ENCODE assay signal across 21 mouse cellular contexts in the genomic region with DNA sequence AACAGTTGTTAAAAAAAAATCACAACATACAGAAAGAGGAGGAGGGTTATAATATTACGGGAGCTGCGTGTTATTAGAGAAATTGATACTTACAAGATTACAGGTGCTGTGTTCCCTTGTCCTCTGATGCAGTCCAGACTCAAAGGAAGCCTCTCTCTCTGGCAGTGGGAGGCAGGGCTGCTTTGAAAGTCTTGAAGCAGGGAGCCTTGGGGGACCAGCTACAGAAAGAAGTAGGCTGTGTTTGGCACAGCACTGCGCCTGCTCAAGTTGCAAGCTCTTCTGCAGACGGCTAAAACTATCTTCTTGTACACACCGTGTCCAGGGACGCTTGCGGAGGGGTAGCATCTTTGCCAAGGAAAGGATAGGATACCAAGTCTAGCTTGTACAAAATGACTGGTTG. TPM values are rescaled to one million over a fixed set of nuclear protein-coding genes. Genes with fewer than 3 reads are reported as not detected.
A peak's percentile ranks its signal among the peaks of the same experiment; 100 is the strongest.
DNase-seq lines count a peak whose midpoint lies in the region; ATAC-seq and TF ChIP-seq lines count a peak whose summit lies in the region.
"Had no signal": no experiment of that assay in that cellular context is flagged by ENCODE, and none has a peak within 500 bp of the region (broad histone marks: within the 10 kb centered on the region; RNA-seq: fewer than 3 reads in every experiment).

No protein-coding gene starts in this region.

- H3K27ac ChIP-seq in hindbrain, postnatal 0 days, result no peak overlapping the region
- H3K27ac ChIP-seq in hindbrain, embryonic 11.5 days (ENCODE audit: low read depth, low read length), result no peak overlapping the region
- no peak overlapping the region for H3K27ac ChIP-seq in liver, embryonic 11.5 days (ENCODE audit: low read depth, low read length)
- H3K27ac ChIP-seq: forebrain, embryonic 10.5 days; hindbrain, embryonic 14.5 days; liver, embryonic 14.5 days; midbrain, embryonic 15.5 days; neural tube, embryonic 13.5 days; stomach, embryonic 15.5 days had no signal

- WGBS in hindbrain, postnatal 0 days, result 67% methylated on average over 7 of the region's 7 CpGs
- 74% methylated on average over 7 of the region's 7 CpGs for WGBS in hindbrain, embryonic 11.5 days
- 82% methylated on average over 7 of the region's 7 CpGs for WGBS in liver, embryonic 11.5 days

- intact Hi-C loops in left cerebral cortex, postnatal 25 days (cut with DNase I), result no loop called here

- no peaks in the 10 kb centered on the region for H3K9me3 ChIP-seq in hindbrain, postnatal 0 days (ENCODE audit: low read length)
- H3K9me3 ChIP-seq in hindbrain, embryonic 11.5 days (ENCODE audit: control insufficient read depth, low read length), result no peaks in the 10 kb centered on the region
- H3K9me3 ChIP-seq in liver, embryonic 11.5 days (ENCODE audit: control insufficient read depth, low read length), result no peaks in the 10 kb centered on the region
- H3K9me3 ChIP-seq: forebrain, embryonic 10.5 days; midbrain, embryonic 15.5 days; neural tube, embryonic 13.5 days; stomach, embryonic 15.5 days had no signal

- no peaks in the 10 kb centered on the region for H3K4me1 ChIP-seq in hindbrain, postnatal 0 days (ENCODE audit: insufficient read depth, low read length)
- no peaks in the 10 kb centered on the region for H3K4me1 ChIP-seq in hindbrain, embryonic 11.5 days (replicated peaks; ENCODE audit: control insufficient read depth, insufficient read depth, low read length)
- no peaks in the 10 kb centered on the region for H3K4me1 ChIP-seq in liver, embryonic 11.5 days (replicated peaks; ENCODE audit: control insufficient read depth, insufficient read depth, low read length)
- H3K4me1 ChIP-seq: stomach, embryonic 15.5 days had no signal

- no peak overlapping the region for H3K9ac ChIP-seq in hindbrain, postnatal 0 days (replicated peaks; ENCODE audit: low read length)
- no peak overlapping the region for H3K9ac ChIP-seq in hindbrain, embryonic 11.5 days (ENCODE audit: low read depth, low read length)
- H3K9ac ChIP-seq in liver, embryonic 11.5 days (ENCODE audit: low read depth, low read length), result no peak overlapping the region
- H3K9ac ChIP-seq: hindbrain, embryonic 14.5 days; liver, embryonic 14.5 days; midbrain, embryonic 15.5 days; neural tube, embryonic 13.5 days; stomach, embryonic 15.5 days had no signal

- TF ChIP-seq CTCF in hindbrain, postnatal 0 days (IDR thresholded peaks at IDR 0.05; ENCODE audit: low read depth), result no peak

- peak; percentile 21 for DNase-seq in hindbrain, postnatal 0 days (ENCODE audit: low spot score)
- no peak for DNase-seq in hindbrain, embryonic 11.5 days (ENCODE audit: low spot score)
- peak; percentile 35 for DNase-seq in retina, postnatal 1 day
- no peak for DNase-seq in retina, embryonic 14.5 days (ENCODE audit: low spot score)
- peak; percentile 37 to 81 for DNase-seq in left cerebral cortex, postnatal 25 days (ENCODE audit: low spot score in 2 of 2)
- DNase-seq in liver, embryonic 11.5 days (ENCODE audit: low spot score), result no peak
- DNase-seq in lung, adult 18-20 months, result no peak
- DNase-seq in thymus, postnatal 36 days, result no peak
- DNase-seq: adrenal gland, postnatal 14 days; B cell, adult 2 months; cerebellum, adult 11 months; gastrocnemius, postnatal 25 days; kidney, postnatal 14 days; lung, postnatal 36 days had no signal

- no peak for ATAC-seq in hindbrain, postnatal 0 days
- ATAC-seq in hindbrain, embryonic 11.5 days (ENCODE audit: low FRiP score), result no peak
- no peak for ATAC-seq in liver, embryonic 11.5 days (replicated peaks; ENCODE audit: low FRiP score)
- ATAC-seq: midbrain, embryonic 15.5 days had no signal

- no peak overlapping the region for H3K4me2 ChIP-seq in hindbrain, postnatal 0 days (ENCODE audit: low read depth, low read length)
- H3K4me2 ChIP-seq in hindbrain, embryonic 11.5 days (replicated peaks; ENCODE audit: low read depth, low read length), result no peak overlapping the region
- H3K4me2 ChIP-seq in liver, embryonic 11.5 days, result no peak overlapping the region
- H3K4me2 ChIP-seq: hindbrain, embryonic 14.5 days; midbrain, embryonic 15.5 days; neural tube, embryonic 13.5 days; stomach, embryonic 15.5 days had no signal

- H3K27me3 ChIP-seq in hindbrain, postnatal 0 days (ENCODE audit: insufficient read depth, low read length), result no peaks in the 10 kb centered on the region
- no peaks in the 10 kb centered on the region for H3K27me3 ChIP-seq in hindbrain, embryonic 11.5 days (ENCODE audit: control insufficient read depth, insufficient read depth, low read length)
- H3K27me3 ChIP-seq in liver, embryonic 11.5 days (replicated peaks; ENCODE audit: control insufficient read depth, insufficient read depth, low read length), result no peaks in the 10 kb centered on the region
- H3K27me3 ChIP-seq: midbrain, embryonic 15.5 days; neural tube, embryonic 13.5 days; stomach, embryonic 15.5 days had no signal

- no peaks in the 10 kb centered on the region for H3K36me3 ChIP-seq in hindbrain, postnatal 0 days (ENCODE audit: insufficient read depth, low read length)
- H3K36me3 ChIP-seq in hindbrain, embryonic 11.5 days (ENCODE audit: control insufficient read depth, insufficient read depth, low read length), result no peaks in the 10 kb centered on the region
- no peaks in the 10 kb centered on the region for H3K36me3 ChIP-seq in liver, embryonic 11.5 days (ENCODE audit: control insufficient read depth, insufficient read depth, low read length)
- H3K36me3 ChIP-seq: forebrain, embryonic 10.5 days; G1E; midbrain, embryonic 15.5 days; neural tube, embryonic 13.5 days; stomach, embryonic 15.5 days had no signal

- H3K4me3 ChIP-seq in hindbrain, postnatal 0 days (ENCODE audit: low read length), result no peak overlapping the region
- no peak overlapping the region for H3K4me3 ChIP-seq in hindbrain, embryonic 11.5 days (ENCODE audit: low read depth, low read length)
- no peak overlapping the region for H3K4me3 ChIP-seq in liver, embryonic 11.5 days (ENCODE audit: low read depth, low read length)
- H3K4me3 ChIP-seq: forebrain, embryonic 10.5 days; midbrain, embryonic 15.5 days; neural tube, embryonic 13.5 days; stomach, embryonic 15.5 days had no signal

RNA-seq across cellular contexts. Expression of gene Lypd6b, which starts 51.1 kb away (rescaled TPM):
- 13.9 and 16.2 TPM in 2 replicates for total RNA-seq in hindbrain, postnatal 0 days (2014; rRNA removed)
- polyA plus RNA-seq in hindbrain, postnatal 0 days (2015; fragmentation: Nextera tagmentation; extraction: Ambion mirVana), result 17.4 and 21.8 TPM in 2 replicates
- 1.5 and 2.1 TPM in 2 replicates for polyA plus RNA-seq in hindbrain, embryonic 11.5 days (2014; fragmentation: Nextera tagmentation; extraction: Ambion mirVana)
- 1 to 10 TPM; 8.1 to 8.6 TPM for total RNA-seq in left cerebral cortex, postnatal 25 days (2021)
- 0.47 and 0.48 TPM in 2 replicates for polyA plus RNA-seq in liver, embryonic 11.5 days (2014; fragmentation: Nextera tagmentation; extraction: Ambion mirVana)
- total RNA-seq: gastrocnemius, postnatal 25 days had no signal
- polyA plus RNA-seq: G1E had no signal

Comparison
In these comparisons a context has a peak if more than half of its experiments do, and no peak if none do; other contexts are left out.
1. DNase-seq: peak in hindbrain, postnatal 0 days (single experiment), retina, postnatal 1 day (single experiment) and left cerebral cortex, postnatal 25 days (2 of 2); none in hindbrain, embryonic 11.5 days (single experiment), retina, embryonic 14.5 days (single experiment), liver, embryonic 11.5 days (single experiment), lung, adult 18-20 months (0 of 2) and thymus, postnatal 36 days (0 of 2).